Mouse (Mus musculus): ENCODE measurements around the gene Dpyd.

Dpyd gene

GRCm38 (mm10) chr3:118561554-118562310 lies at the start of gene Dpyd:
Dpyd (plus strand) TSS chr3:118562129.
- in situ Hi-C loops (cut with MboI): no loop called here

- in situ Hi-C loops (cut with MboI): no loop called here
Measured at GRCm38 (mm10) chr3:118537676-118538075, 24.3 kb upstream of the Dpyd start.

- in situ Hi-C loops (cut with MboI): no loop called here
Measured at GRCm38 (mm10) chr3:118541766-118542165, 20.2 kb upstream of the Dpyd start.

GRCm38 (mm10) chr3:118547551-118548210 lies 14.2 kb upstream of the Dpyd start:
- in situ Hi-C loops (cut with MboI): no loop called here

GRCm38 (mm10) chr3:118557605-118558004 lies 4.3 kb upstream of the Dpyd start:
- in situ Hi-C loops (cut with MboI): no loop called here

GRCm38 (mm10) chr3:118559936-118560335 lies 2.0 kb upstream of the Dpyd start:
- in situ Hi-C loops (cut with MboI): no loop called here

GRCm38 (mm10) chr3:118562311-118562671 lies 362 bp downstream of the Dpyd start:
- in situ Hi-C loops (cut with MboI): no loop called here

- in situ Hi-C loops (cut with MboI): no loop called here
Measured at GRCm38 (mm10) chr3:118566779-118567178, 4.8 kb downstream of the Dpyd start.

- in situ Hi-C loops (cut with MboI): no loop called here
Measured at GRCm38 (mm10) chr3:118570197-118570596, 8.3 kb downstream of the Dpyd start.

- in situ Hi-C loops (cut with MboI): no loop called here
Measured at GRCm38 (mm10) chr3:118590559-118590958, 28.6 kb downstream of the Dpyd start.

- in situ Hi-C loops (cut with MboI): no loop called here
Measured at GRCm38 (mm10) chr3:118594864-118595263, 32.9 kb downstream of the Dpyd start.

- in situ Hi-C loops (cut with MboI): no loop called here
Measured at GRCm38 (mm10) chr3:118595693-118596092, 33.8 kb downstream of the Dpyd start.

GRCm38 (mm10) chr3:118601689-118602640 lies 40.0 kb downstream of the Dpyd start:
- in situ Hi-C loops (cut with MboI): no loop called here

GRCm38 (mm10) chr3:118608708-118609107 lies 46.8 kb downstream of the Dpyd start:
- in situ Hi-C loops (cut with MboI): no loop called here

GRCm38 (mm10) chr3:118626455-118627375 lies 64.8 kb downstream of the Dpyd start:
- in situ Hi-C loops (cut with MboI): no loop called here

GRCm38 (mm10) chr3:118629737-118630136 lies 67.8 kb downstream of the Dpyd start:
- in situ Hi-C loops (cut with MboI): no loop called here

- in situ Hi-C loops (cut with MboI): no loop called here
Measured at GRCm38 (mm10) chr3:118646024-118646570, 84.2 kb downstream of the Dpyd start.

GRCm38 (mm10) chr3:118663987-118664692 lies 102.2 kb downstream of the Dpyd start:
- in situ Hi-C loops (cut with MboI): no loop called here

- in situ Hi-C loops (cut with MboI): no loop called here
Measured at GRCm38 (mm10) chr3:118674121-118674745, 112.3 kb downstream of the Dpyd start.

- in situ Hi-C loops (cut with MboI): no loop called here
Measured at GRCm38 (mm10) chr3:118675441-118675840, 113.5 kb downstream of the Dpyd start.

Data from mature B cell (primary cell).